Mouse (Mus musculus): Measurements from ENCODE around the gene Gdf5. TPM values are rescaled to one million over a fixed set of nuclear protein-coding genes. Genes with fewer than 3 reads are reported as not detected.

The Gdf5 gene
- polyA plus RNA-seq (2015; fragmentation: Illumina TruSeq; extraction: RNeasy Lipid Tissue Mini Kit (QIAGEN cat#74804); ENCODE audit: insufficient read depth, low replicate concordance) = not detected

DNA sequence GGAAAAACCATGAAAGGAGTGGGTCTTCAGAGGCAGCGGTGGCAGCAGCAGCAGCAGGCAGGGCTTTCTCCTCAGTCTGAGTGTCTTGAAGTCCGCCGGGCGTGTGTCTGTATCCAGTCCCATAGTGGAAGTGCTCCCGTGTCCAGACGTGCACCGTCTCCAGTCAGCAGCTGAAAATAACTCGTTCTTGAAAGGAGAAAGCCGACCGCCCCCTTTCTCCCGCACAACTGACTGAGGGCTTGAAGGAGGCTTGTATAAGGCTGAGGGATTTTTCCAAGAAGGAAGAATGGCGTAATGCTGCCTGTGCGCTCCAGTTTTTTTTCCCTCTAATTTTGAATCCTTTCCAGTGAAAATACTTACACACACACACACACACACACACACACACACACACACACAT, at the start of gene Gdf5:
Gene Gdf5, minus strand, starts transcription at position 244 of the 400 bp plus-strand sequence.

GRCm38 (mm10) chr2:155956134-155957059, 11.2 kb upstream of the Gdf5 start, which contains the start of gene Cep250:
Gene Cep250 (plus strand): TSS chr2:155956458.

GRCm38 (mm10) chr2:155940681-155941080, 4.5 kb downstream of the Gdf5 start, which contains the start of gene Gm15557:
Gene Gm15557 (plus strand): TSS chr2:155940728.

GRCm38 (mm10) chr2:155929531-155930442, 15.4 kb downstream of the Gdf5 start, which contains the start of gene Uqcc1:
Gene Uqcc1 (minus strand): TSS chr2:155930310.

Other genes with a start within 250 kb of the Gdf5 start
- 43.9 TPM for gene Edem2, start 215.9 kb downstream of the Gdf5 start, polyA plus RNA-seq (2015; fragmentation: Illumina TruSeq; extraction: RNeasy Lipid Tissue Mini Kit (QIAGEN cat#74804); ENCODE audit: insufficient read depth, low replicate concordance)
- gene Gm17581, start 209.5 kb downstream of the Gdf5 start, polyA plus RNA-seq (2015; fragmentation: Illumina TruSeq; extraction: RNeasy Lipid Tissue Mini Kit (QIAGEN cat#74804); ENCODE audit: insufficient read depth, low replicate concordance) = not detected
- gene Procr, start 194.2 kb downstream of the Gdf5 start, polyA plus RNA-seq (2015; fragmentation: Illumina TruSeq; extraction: RNeasy Lipid Tissue Mini Kit (QIAGEN cat#74804); ENCODE audit: insufficient read depth, low replicate concordance) = 16.1 TPM
- not detected for gene Mmp24, start 170.0 kb downstream of the Gdf5 start, polyA plus RNA-seq (2015; fragmentation: Illumina TruSeq; extraction: RNeasy Lipid Tissue Mini Kit (QIAGEN cat#74804); ENCODE audit: insufficient read depth, low replicate concordance)
- 19.6 TPM for gene BC029722, start 125.9 kb downstream of the Gdf5 start, polyA plus RNA-seq (2015; fragmentation: Illumina TruSeq; extraction: RNeasy Lipid Tissue Mini Kit (QIAGEN cat#74804); ENCODE audit: insufficient read depth, low replicate concordance)
- 55.5 TPM for gene Eif6, start 118.4 kb downstream of the Gdf5 start, polyA plus RNA-seq (2015; fragmentation: Illumina TruSeq; extraction: RNeasy Lipid Tissue Mini Kit (QIAGEN cat#74804); ENCODE audit: insufficient read depth, low replicate concordance)
- not detected for gene Fam83c, start 110.5 kb downstream of the Gdf5 start, polyA plus RNA-seq (2015; fragmentation: Illumina TruSeq; extraction: RNeasy Lipid Tissue Mini Kit (QIAGEN cat#74804); ENCODE audit: insufficient read depth, low replicate concordance)
- 51.4 TPM for gene Uqcc1, start 15.1 kb downstream of the Gdf5 start, polyA plus RNA-seq (2015; fragmentation: Illumina TruSeq; extraction: RNeasy Lipid Tissue Mini Kit (QIAGEN cat#74804); ENCODE audit: insufficient read depth, low replicate concordance)
- gene Gm15557, start 4.6 kb downstream of the Gdf5 start, polyA plus RNA-seq (2015; fragmentation: Illumina TruSeq; extraction: RNeasy Lipid Tissue Mini Kit (QIAGEN cat#74804); ENCODE audit: insufficient read depth, low replicate concordance) = not detected
- gene Cep250, start 11.1 kb upstream of the Gdf5 start, polyA plus RNA-seq (2015; fragmentation: Illumina TruSeq; extraction: RNeasy Lipid Tissue Mini Kit (QIAGEN cat#74804); ENCODE audit: insufficient read depth, low replicate concordance) = 41.4 TPM
- gene 6430550D23Rik, start 62.6 kb upstream of the Gdf5 start, polyA plus RNA-seq (2015; fragmentation: Illumina TruSeq; extraction: RNeasy Lipid Tissue Mini Kit (QIAGEN cat#74804); ENCODE audit: insufficient read depth, low replicate concordance) = 3.1 TPM
- 49.9 TPM for gene Ergic3, start 62.7 kb upstream of the Gdf5 start, polyA plus RNA-seq (2015; fragmentation: Illumina TruSeq; extraction: RNeasy Lipid Tissue Mini Kit (QIAGEN cat#74804); ENCODE audit: insufficient read depth, low replicate concordance)
- not detected for gene Fer1l4, start 107.6 kb upstream of the Gdf5 start, polyA plus RNA-seq (2015; fragmentation: Illumina TruSeq; extraction: RNeasy Lipid Tissue Mini Kit (QIAGEN cat#74804); ENCODE audit: insufficient read depth, low replicate concordance)
- gene Spag4, start 119.8 kb upstream of the Gdf5 start, polyA plus RNA-seq (2015; fragmentation: Illumina TruSeq; extraction: RNeasy Lipid Tissue Mini Kit (QIAGEN cat#74804); ENCODE audit: insufficient read depth, low replicate concordance) = 0.32 TPM
- 53.8 TPM for gene Cpne1, start 166.6 kb upstream of the Gdf5 start, polyA plus RNA-seq (2015; fragmentation: Illumina TruSeq; extraction: RNeasy Lipid Tissue Mini Kit (QIAGEN cat#74804); ENCODE audit: insufficient read depth, low replicate concordance)
- 39.7 TPM for gene Rbm12, start 166.6 kb upstream of the Gdf5 start, polyA plus RNA-seq (2015; fragmentation: Illumina TruSeq; extraction: RNeasy Lipid Tissue Mini Kit (QIAGEN cat#74804); ENCODE audit: insufficient read depth, low replicate concordance)
- 28.9 TPM for gene Gm28036, start 181.7 kb upstream of the Gdf5 start, polyA plus RNA-seq (2015; fragmentation: Illumina TruSeq; extraction: RNeasy Lipid Tissue Mini Kit (QIAGEN cat#74804); ENCODE audit: insufficient read depth, low replicate concordance)
- 18.4 TPM for gene Romo1, start 198.7 kb upstream of the Gdf5 start, polyA plus RNA-seq (2015; fragmentation: Illumina TruSeq; extraction: RNeasy Lipid Tissue Mini Kit (QIAGEN cat#74804); ENCODE audit: insufficient read depth, low replicate concordance)
- 30.9 TPM for gene Nfs1, start 198.8 kb upstream of the Gdf5 start, polyA plus RNA-seq (2015; fragmentation: Illumina TruSeq; extraction: RNeasy Lipid Tissue Mini Kit (QIAGEN cat#74804); ENCODE audit: insufficient read depth, low replicate concordance)
- gene Rbm39, start 234.9 kb upstream of the Gdf5 start, polyA plus RNA-seq (2015; fragmentation: Illumina TruSeq; extraction: RNeasy Lipid Tissue Mini Kit (QIAGEN cat#74804); ENCODE audit: insufficient read depth, low replicate concordance) = 835 TPM